Mouse (Mus musculus) testis, adult 2 months (tissue): ENCODE measurements at regions not wholly inside any gene's neighbourhood (a gene's known extent, or its start where the extent isn't known, plus 50 kb on each side); places are given as distances from the start of the nearest gene placed in this dataset.

Source experiments
- CTCF ChIP-seq: fragments of 200-500 bp; IDR thresholded peaks from 2 replicates; pipeline ENCODE4 v1.5.1; 2012; ENCODE audit warnings: low read depth, mild to moderate bottlenecking, inconsistent platforms, low read length, moderate library complexity; ENCODE audit not compliant: control insufficient read depth, insufficient read depth, insufficient replicate concordance
- POLR2A ChIP-seq: fragments of 200-500 bp; IDR thresholded peaks from 2 replicates; pipeline ENCODE4 v1.6.1; 2012; ENCODE audit warnings: low read depth, mild to moderate bottlenecking, inconsistent platforms, low read length, moderate library complexity; ENCODE audit not compliant: control insufficient read depth

GRCm38 (mm10) chr12:114009391-114009790 is 465.7 kb downstream of the Adam6a start:
- TF ChIP-seq CTCF (no peak), POLR2A (no peak)
